Mouse (Mus musculus) cerebellum, adult 8-10 months (tissue): ENCODE results near the gene Gm28051.

Experiments
- DNase-seq: peaks from one replicate; pipeline ENCODE4 v3.0.0; 2022

Gene Gm28051

GRCm38 (mm10) chr12:102757689-102758402 is at the start of gene Gm28051, which contains the start of the genes Gon7 and Ubr7:
Gene Gm28051, minus strand, starts transcription at chr12:102757765.
Gene Gon7, minus strand, starts transcription at chr12:102757803.
Gene Ubr7, plus strand, starts transcription at chr12:102757967.
- peak; percentile 96 for DNase-seq

- DNase-seq, result no peak
Measured at GRCm38 (mm10) chr12:102799528-102799927, 42.0 kb upstream of the Gm28051 start.

GRCm38 (mm10) chr12:102787927-102788326 is 30.4 kb upstream of the Gm28051 start:
- DNase-seq, result no peak

- DNase-seq, result no peak
Measured at GRCm38 (mm10) chr12:102785593-102785985, 28.0 kb upstream of the Gm28051 start.

GRCm38 (mm10) chr12:102784899-102785592 is 27.5 kb upstream of the Gm28051 start:
- DNase-seq, result no peak

GRCm38 (mm10) chr12:102782841-102783240 is 25.3 kb upstream of the Gm28051 start:
- no peak for DNase-seq

- DNase-seq, result no peak
Measured at GRCm38 (mm10) chr12:102779452-102779851, 21.9 kb upstream of the Gm28051 start.

GRCm38 (mm10) chr12:102778151-102778550 is 20.6 kb upstream of the Gm28051 start:
- peak; percentile 23 for DNase-seq

GRCm38 (mm10) chr12:102776035-102776434 is 18.5 kb upstream of the Gm28051 start:
- no peak for DNase-seq

GRCm38 (mm10) chr12:102772676-102773075 is 15.1 kb upstream of the Gm28051 start:
- DNase-seq, result no peak

- DNase-seq, result no peak
Measured at GRCm38 (mm10) chr12:102771601-102772000, 14.0 kb upstream of the Gm28051 start.

GRCm38 (mm10) chr12:102769000-102769399 is 11.4 kb upstream of the Gm28051 start:
- no peak for DNase-seq

GRCm38 (mm10) chr12:102763696-102764095 is 6.1 kb upstream of the Gm28051 start:
- DNase-seq, result no peak

GRCm38 (mm10) chr12:102761668-102762067 is 4.1 kb upstream of the Gm28051 start:
- no peak for DNase-seq

GRCm38 (mm10) chr12:102758936-102759335 is 1.4 kb upstream of the Gm28051 start:
- no peak for DNase-seq

GRCm38 (mm10) chr12:102758403-102758756 is 815 bp upstream of the Gm28051 start, which contains the start of gene Gm20604:
Gene Gm20604, minus strand, starts transcription at chr12:102758672.
- peak; percentile 21 for DNase-seq

- no peak for DNase-seq
Measured at GRCm38 (mm10) chr12:102757055-102757688, 393 bp downstream of the Gm28051 start.

GRCm38 (mm10) chr12:102756304-102756703 is 1.3 kb downstream of the Gm28051 start:
- no peak for DNase-seq

GRCm38 (mm10) chr12:102748256-102748655 is 9.3 kb downstream of the Gm28051 start:
- DNase-seq, result no peak

GRCm38 (mm10) chr12:102744839-102745238 is 12.7 kb downstream of the Gm28051 start:
- DNase-seq, result no peak

GRCm38 (mm10) chr12:102743589-102744574 is 13.7 kb downstream of the Gm28051 start, which contains the start of the genes Moap1 and Tmem251:
Gene Moap1, minus strand, starts transcription at chr12:102743661.
Gene Tmem251, plus strand, starts transcription at chr12:102743762.
- DNase-seq, result peak; percentile 86

- DNase-seq, result no peak
Measured at GRCm38 (mm10) chr12:102743036-102743588, 14.5 kb downstream of the Gm28051 start.
